Mouse (Mus musculus) urinary bladder, postnatal 4 days (tissue): Measurements from ENCODE around the gene Bbs5.
"Not testable (repeated sequence)": the region's sequence is repeated elsewhere in the genome, so short reads cannot be mapped to it uniquely, and the experiment has no call there.

ENCODE experiments used
- DNase-seq, 2 experiments: peaks; one replicate each; pipeline ENCODE4 v3.0.0; 2021 to 2022; ENCODE audit warnings: low spot score in 2 of 2

The Bbs5 gene

DNA sequence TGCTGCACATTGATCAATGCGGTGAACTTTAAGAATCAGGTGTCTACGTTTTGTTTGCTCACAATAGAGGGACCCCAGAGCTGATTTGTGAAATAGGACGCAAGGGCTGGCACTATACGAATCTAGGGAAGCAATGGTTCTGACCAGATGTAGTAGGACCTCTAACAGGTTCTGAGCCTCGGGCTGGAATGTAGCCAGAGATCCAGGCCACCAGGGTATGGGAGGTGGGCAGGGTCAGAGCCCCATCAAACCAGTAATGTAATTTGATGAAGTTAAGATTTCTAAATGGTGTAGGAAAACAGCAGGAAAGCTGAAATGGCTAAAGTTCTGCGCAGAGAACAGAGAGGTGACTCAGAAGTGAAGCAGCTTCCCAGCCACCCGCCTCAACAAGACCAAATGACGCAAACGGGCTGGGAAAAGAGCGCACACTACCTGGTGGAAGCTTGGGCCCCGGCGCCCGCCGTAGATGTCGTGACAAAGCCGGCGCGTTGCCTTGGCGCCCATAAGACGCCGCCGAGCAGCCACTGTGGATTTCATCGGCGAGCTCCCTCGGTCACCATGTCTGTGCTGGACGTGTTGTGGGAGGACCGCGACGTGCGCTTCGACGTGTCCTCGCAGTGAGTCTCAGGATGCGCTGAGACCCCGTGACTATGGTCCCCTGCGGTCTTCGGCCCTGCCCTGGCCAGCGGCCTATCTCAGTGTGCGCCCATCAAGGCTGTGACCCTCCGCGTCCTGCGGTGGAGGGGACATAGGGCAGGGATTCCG, at the start of gene Bbs5:
Gene Bbs5, plus strand, starts transcription at position 446 of the 765 bp plus-strand sequence.
- DNase-seq: peak; percentile 85 to 90

DNA sequence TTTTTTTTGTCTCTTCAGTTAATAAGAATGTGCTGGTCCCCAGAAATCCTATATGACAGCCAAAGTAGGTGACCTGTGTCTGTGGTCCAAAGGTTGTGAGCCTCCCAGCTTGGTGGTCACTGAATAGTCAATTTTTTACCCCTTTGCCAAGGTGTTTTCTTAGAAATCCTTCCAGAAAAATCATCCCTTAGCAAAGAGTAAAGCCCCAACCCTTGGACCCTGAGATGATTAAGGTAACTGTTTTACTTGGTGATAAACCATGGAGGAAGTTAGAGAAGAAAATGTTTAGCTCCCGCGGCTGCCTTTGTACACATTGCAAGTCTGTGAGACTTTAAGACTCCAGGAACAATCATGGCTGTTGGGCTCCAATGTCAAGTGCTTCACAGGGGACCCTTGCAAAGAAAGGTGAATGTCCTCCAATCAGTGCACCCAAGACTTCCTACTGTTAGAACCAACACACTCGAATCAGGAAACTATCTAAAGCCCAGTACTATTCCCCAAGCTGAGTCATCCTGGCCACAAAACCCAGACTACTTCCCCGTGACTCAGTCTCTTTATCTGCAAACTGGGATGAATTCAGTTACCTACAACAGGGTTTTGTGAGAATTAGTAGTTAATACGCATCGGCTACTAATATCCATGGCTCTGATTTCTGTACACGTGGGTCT, 43.1 kb upstream of the Bbs5 start:
- DNase-seq: no peak

DNA sequence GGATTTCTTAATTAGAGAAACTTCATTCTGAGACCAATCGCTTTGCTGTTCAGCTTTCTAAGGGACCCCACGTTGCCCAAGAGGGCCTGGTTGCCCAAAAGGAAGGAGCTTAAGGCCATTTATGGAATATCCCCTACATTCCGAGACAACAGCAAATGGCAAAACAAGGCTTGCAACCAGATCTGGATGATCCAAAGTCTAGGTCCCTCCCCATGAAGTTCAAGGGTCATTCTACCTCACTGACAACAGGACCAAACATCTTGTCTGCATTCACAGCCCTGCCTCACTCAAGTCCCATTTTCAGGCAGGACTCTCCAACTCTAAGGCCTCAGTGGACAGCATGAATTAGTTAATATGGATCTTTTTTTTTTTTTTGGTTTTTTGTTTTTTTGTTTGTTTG, 40.4 kb upstream of the Bbs5 start:
- no peak for DNase-seq

DNA sequence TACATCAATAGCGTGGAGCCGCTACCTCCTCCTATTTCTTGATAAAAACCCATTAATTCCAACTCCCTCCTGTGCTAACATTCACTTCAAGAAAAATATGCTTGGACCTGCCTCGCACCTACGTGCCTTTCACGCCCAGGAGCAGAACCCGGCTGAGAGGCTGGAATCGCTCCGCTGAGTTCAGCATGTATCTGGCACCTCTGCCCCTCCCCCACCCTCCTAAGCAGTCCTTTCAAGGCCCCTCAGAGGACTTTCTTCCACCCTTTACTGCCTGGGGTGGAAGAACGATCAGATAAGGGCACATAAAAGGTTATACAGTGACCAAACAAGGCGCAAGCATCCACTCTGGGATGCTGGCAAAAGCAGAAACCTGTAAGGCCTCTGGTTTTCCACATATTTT, 34.7 kb upstream of the Bbs5 start:
- DNase-seq: no peak

DNA sequence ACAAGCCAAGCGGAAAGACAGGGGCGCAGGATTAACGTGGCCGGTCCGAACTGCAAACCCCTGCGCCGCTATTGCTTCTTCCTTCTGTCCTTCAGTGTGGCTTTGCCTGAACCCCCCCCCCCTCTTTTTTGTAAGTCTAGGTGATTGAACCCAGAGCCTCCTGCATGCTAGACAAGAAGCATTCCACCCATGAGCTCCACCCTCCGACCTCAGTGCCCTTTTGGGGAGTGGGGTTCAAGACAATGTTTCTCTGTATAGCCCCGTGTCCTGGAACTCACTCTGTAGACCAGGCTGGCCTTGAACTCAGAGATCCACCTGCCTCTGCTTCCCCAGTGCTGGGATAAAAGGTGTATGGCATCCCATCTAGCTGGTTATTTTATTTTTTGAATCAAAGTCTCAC, 34.3 kb upstream of the Bbs5 start:
- DNase-seq: no peak

DNA sequence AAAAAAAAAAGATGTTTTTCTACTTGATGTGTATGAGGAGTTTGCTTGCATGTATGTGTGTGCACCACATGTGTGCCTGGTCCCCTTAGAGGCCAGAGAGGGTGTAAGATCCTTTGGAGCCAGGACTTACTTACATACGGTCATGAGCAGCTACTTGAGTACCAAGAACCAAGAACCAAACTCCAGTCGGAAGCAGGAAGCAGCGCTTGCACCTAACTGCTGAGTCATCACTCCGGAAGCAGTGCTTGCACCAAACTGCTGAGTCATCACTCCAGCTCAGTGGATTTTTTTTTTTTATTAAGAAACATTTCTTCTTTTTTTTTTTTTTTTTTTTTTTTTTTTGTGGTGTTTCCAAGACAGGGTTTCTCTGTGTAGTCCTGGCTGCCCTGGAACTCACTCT, 33.7 kb upstream of the Bbs5 start:
- no peak for DNase-seq

DNA sequence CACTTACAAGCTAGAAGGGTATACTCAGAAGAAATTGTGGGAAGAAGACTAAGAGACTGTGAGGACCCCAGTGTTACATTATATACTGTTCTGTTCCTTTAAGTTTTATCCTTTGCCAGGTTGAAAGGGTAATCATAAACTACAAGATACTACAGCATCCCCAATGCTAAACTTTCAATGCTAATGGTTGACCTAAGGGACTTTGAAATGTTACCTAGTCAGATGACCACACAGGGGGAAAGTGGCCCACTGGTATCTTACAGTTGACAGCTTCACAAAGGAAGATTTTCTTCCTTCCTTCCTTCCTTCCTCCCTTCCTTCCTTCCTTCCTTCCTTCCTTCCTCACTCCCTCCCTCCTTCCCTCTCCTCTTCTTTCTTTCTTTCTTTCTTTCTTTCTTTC, 28.6 kb upstream of the Bbs5 start:
- DNase-seq: no peak

DNA sequence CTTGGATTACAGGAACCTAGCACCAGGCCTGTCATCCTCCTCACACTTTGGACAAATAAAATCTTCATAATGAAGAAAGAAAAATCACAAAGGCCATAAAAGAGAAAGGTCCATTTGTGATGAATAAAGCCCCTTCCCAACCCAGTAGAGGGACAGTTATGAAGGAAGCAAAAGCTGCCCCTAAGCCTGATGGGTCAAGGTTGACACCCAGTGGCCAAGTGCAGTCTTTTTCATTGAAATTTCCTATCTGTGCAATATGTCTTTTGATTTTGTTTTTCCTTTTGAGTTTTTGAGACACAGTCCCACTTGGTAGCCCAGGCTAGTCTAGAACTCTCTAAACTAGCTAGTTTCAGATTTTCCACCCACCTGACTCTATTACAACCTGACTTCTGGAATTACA, 27.7 kb upstream of the Bbs5 start:
- DNase-seq: no peak

DNA sequence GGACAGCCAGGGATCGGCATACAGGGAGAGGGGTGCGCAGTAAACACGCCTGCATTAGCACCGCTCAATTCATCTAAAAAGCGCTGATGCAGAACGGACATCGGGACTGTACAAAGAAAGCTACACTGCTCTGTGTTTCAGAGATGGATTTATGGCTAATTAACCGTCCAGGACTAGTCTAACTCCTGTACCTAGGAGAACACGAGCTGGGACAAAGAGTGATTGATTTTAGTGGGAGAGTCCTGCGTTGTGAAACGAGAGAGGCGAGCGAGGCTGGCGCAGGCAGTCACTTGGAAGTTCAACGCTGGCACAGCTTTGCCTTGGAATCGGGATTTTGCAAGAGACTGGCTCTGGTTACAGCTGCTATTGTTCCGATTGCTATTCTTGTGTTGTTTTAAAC, 17.8 kb upstream of the Bbs5 start:
- DNase-seq: no peak

DNA sequence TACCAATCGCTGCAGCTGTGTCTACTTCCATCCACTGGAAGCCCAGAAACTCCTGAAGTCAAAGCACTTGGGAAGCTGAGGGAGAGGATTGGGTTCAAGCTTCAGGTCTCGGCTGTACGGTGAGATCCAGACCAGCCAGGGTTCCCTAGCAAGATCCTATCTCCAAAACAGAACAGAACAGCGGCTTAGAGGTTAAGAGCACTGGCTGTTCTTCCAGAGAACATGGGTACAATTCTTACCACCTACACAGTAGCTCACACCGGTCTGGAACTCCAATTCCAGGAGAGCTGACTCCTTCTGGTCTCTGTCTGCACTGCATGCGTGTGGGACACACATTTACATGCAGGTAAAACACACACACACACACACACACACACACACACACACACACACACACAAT, 17.1 kb upstream of the Bbs5 start:
- no peak for DNase-seq

DNA sequence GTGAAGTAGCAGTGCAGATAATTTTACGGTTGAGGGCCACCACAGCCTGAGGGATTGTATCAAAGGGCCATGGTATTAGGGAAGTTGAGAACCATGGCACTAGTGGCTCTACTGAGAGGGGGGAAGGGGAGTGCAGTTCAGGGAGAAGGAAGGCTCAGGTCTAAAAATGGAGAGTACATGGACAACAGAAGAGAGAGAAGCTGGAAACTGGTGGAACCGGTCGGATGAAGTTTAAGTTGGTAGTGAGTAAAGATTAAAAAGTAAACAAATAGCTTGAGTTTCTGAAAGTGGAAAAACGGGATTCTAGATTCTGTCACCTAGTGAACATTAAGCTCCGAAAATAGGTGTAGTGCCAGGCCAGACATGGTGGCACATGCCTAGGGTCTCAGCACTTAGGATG, 16.2 kb upstream of the Bbs5 start:
- DNase-seq: no peak

DNA sequence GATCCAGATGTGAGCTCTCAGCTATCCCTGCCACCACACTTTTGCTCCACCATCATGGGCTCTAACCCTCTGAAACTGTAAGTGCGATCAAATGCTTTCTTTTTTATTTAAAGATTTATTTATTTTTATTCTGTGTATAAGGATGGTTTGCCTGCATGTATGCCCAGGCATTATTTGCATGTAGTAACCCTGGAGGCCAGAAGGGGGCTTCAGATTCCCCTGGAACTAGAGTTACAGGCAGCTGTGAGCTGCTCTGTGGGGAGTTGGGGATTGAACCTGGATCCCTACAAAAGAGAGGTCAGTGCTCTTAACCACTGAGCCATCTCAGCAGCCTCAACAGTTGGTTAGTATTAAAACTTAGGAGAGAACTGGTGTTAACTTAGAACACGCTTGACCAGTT, 15.5 kb upstream of the Bbs5 start:
- DNase-seq: no peak

DNA sequence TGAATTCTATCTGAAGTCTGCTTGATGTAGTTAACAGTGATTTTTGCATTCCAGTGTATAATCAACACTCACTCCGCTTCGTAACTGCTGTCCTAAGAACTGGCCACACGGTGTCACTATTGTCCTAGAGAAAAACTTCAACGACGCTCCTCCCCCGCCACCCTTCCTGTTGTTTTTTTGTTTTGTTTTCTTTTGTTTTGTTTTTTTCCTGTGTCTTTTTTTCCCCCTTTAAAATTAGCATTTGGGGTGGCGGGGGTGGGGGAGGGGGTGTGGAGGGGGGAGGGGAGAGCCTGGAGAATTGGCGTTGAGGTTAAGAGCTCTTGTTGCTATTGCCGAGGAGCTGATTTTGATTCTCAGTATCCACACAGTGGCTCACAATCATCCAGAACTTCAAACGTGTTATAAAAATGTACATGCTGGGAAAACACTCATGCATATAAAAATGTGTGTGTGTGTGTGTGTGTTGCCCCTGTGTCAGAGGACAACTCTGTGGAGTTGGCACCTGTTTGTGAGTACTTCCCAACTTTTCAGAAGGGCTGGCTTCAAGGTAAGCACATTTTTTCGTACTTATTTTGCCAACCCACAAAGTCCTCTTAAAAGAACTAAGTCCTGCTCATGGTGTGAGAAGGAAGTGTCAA, 11.8 kb upstream of the Bbs5 start:
- DNase-seq: no peak

DNA sequence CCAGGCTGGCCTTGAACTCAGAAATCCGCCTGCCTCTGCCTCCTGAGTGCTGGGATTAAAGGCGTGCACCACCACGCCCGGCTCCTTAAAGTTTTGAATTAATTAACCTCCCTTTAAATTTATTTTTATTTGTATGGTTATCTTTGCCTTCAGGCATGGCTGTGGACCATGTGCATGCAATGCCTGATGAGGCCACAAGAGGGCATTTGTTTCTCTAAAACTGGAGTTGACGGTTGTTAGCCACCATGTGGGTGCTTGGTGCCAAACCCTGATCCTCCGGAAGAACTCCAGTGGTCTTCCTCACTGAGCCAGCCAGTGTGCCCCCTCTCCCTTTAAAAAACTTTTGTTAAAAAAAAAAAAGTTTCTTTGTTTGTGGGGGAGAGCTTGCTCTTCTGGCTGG, 11.2 kb upstream of the Bbs5 start:
- DNase-seq: peak in 1 of 2 experiments; percentile 67

DNA sequence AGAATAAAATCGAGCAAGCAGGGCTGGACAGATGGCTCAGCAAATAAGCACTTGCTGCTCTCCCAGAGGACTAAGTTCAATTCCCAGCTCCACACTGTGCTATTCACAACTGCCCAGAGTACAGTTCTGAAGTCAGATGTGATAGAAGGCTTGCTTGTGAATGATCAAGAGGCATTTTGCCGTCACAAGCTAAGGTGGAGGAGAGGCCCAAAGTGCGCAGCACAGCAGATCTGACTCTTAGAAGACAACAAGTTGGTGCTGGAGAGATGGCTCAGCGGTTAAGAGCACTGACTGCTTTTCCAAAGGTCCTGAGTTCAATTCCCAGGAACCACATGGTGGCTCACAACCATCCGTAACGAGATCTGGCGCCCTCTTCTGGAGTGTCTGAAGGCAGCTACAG, 9.0 kb upstream of the Bbs5 start:
- not testable (repeated sequence) for DNase-seq

DNA sequence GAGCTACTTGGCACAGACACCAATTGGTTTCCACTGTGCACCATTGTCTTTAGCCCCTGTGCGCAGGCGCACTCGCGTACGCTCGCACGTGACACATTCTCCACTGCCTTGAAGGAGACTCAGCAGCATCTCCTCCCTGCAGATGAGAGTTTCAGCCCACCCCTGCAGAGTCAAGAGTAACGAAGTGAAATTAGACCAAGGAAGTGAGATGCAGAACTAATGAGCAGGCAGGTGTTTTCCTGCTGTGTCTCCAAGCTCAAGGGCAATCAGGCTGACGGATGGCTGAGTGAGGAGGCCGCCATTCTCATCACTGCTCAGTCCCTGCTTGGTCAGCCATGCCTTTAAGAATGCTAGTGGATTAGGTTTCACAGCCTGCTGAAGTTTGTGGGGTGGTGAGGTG, 6.9 kb upstream of the Bbs5 start:
- no peak for DNase-seq

DNA sequence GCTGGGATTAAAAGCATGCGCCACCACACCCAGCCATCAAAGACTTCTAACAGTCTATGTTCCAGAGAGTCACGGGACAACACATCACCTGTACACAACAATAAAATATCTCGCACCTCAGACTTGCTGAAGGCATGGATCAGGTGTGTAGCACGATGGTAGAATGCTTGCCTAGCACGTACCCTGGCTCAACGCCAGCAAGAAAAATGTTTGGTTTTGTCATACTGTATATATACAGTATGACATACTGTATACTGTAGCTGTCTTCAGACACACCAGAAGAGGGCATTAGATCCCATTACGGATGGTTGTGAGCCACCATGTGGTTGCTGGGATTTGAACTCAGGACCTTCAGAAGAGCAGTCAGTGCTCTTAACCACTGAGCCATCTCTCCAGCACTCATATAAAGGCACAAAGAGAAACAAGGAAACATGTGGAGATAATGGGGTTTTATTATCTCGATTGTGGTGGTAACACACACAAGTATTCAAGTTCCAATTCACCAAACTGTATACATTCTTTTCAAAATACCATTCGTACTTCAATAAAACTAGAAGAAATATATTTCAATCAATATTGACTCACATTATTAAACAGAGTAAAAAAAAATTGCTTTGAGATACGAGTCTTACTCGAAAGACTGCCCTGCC, 1.9 kb upstream of the Bbs5 start:
- DNase-seq: no peak

DNA sequence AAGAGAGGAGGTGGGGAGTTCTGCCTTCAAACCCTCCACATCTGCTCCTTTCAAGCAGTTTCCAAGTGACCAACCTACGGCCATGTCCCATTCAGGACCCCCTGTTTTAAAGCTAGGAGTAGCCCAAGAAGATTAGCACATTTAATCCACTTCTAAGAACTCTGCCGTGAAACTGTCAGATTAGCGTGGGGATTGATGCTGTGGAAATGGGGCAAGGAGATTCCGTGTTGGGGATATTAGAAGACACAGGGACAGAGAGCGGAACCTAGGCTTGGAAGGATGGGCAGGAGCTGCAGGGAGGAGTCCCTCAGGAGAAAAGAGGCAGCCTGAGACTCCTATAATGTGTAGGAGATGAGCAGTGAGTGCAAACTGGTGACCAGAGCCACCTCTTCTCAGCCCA, 2.7 kb downstream of the Bbs5 start:
- DNase-seq: no peak

DNA sequence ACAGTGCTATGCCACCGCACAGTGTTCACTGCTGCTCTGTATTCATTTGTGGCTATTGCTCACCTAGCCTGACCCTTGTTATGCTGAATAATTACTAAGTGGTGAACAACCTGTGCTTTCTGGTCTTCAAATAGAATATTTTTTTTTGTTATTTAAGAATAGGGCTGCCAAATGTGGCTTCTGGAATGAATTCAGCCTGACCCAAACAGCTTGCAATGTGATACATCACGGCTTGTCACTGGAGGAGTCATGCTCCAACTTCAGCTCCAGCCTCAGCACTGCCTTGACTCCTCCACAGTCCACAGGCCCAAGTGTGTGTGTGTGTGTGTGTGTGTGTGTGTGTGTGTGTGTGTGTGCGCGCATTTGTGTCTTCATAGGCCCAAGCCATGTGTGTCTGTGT, 12.4 kb downstream of the Bbs5 start:
- DNase-seq: no peak

DNA sequence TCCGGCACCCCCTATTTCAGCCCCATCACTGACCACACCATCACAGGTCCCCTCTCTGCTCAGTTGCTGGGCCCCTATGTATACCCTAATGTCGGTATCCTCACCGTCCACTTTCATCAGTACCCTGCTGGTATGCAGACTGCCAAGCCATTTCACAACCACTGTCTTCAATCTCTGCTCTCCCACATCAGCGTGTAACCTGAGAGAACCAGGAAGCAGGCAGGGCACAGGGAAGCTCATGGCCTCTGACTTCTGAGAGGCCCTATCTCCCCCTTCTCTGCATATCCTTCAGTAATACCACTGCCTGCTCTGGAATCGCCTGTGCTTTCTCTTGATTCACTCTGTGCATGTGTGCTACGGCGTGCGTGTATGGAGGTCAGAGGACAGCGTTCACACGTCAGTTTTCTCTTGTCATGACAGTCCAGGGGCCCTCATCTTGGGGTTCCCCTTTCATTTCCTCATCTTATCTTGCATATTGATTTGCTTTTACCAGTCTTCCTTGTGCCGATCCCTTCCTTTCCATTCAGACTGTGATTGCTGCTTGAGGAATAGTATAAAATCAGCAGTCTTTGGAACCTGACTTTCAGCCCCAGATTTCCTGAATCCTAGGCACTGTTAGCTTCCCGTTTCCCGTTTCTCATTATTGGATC, 17.0 kb downstream of the Bbs5 start:
- no peak for DNase-seq

DNA sequence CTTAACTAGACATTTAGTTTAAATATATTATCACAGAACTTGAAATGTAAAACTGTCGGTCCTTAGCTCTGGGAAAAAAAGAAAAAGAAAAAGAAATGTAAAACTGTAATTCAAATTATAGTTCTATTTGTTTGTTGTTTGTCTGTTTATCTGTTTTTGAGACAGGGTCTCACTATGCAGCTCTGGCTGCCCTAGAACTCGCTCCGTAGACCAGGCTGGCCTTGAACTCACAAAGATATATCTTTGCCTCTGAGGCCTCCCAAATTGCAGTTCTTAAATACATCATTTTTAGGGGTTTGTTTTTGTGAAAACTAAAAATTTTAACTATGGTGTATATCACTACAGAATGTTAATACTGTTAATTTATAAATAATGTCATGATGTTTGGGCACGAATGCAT, 20.7 kb downstream of the Bbs5 start:
- no peak for DNase-seq

DNA sequence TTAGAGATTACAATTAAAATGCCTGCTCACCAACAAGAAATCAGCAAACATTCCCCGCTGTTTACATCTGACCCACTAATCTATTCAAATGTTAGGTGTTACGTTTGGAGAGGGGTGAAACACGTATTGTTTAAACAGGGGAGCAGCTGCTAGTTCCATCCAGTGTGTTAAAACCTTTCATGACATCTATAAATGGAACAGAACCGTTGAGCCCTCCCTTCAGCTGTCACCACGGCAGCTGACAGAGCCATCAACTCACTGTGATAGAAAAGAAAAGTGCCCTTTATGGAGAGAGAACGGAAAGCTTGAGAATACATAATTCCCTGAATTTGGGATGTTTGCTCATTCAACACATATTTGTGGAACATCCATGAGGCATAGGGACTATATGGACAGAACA, 21.4 kb downstream of the Bbs5 start:
- no peak for DNase-seq
